ENCODE assay signal across 14 mouse cellular contexts in genomic region chr15:102230408-102231321, GRCm38 (mm10). TPM values are rescaled to one million over a fixed set of nuclear protein-coding genes. Genes with fewer than 3 reads are reported as not detected.
A peak's percentile ranks its signal among the peaks of the same experiment; 100 is the strongest.
DNase-seq lines count a peak whose midpoint lies in the region; ATAC-seq and TF ChIP-seq lines count a peak whose summit lies in the region.
"Had no signal": no experiment of that assay in that cellular context is flagged by ENCODE, and none has a peak within 500 bp of the region (broad histone marks: within the 10 kb centered on the region; RNA-seq: fewer than 3 reads in every experiment).

No protein-coding gene starts in this region.

- no peak for ATAC-seq in liver, embryonic 15.5 days (ENCODE audit: insufficient read depth)

- TF ChIP-seq POLR2A in cerebellum, adult 2 months (IDR thresholded peaks at IDR 0.05; ENCODE audit: borderline replicate concordance, insufficient read depth, low read length), result no peak

- peak overlapping the region; percentile 35 for H3K4me3 ChIP-seq in cerebellum, adult 2 months (replicated peaks; ENCODE audit: insufficient read depth, low read depth, low read length)
- H3K4me3 ChIP-seq in liver, embryonic 15.5 days (replicated peaks), result peak overlapping the region; percentile 39
- H3K4me3 ChIP-seq in left cerebral cortex, adult 2 months, result no peak overlapping the region
- H3K4me3 ChIP-seq: heart, embryonic 15.5 days; hindbrain, embryonic 15.5 days; stomach, embryonic 15.5 days had no signal

- H3K9me3 ChIP-seq in liver, embryonic 15.5 days (replicated peaks), result no peaks in the 10 kb centered on the region
- H3K9me3 ChIP-seq: heart, embryonic 15.5 days; hindbrain, embryonic 15.5 days; stomach, embryonic 15.5 days had no signal

- intact Hi-C loops in left cerebral cortex, adult 2 months (cut with DNase I), result no loop called here
- intact Hi-C loops in left cerebral cortex, postnatal 36 days (cut with DNase I), result no loop called here

- DNase-seq in cerebellum, adult 2 months, result no peak
- DNase-seq in cerebellum, adult 11-12 months, result no peak
- DNase-seq in 3134 (ENCODE audit: extremely low read depth, insufficient read length, low spot score) (peak; percentile 81), NIH3T3 (ENCODE audit: low read depth) (peak; percentile 78)
- DNase-seq in left cerebral cortex, adult 2 months (ENCODE audit: extremely low spot score in 1 of 2, low spot score in 2 of 2), result no peak
- DNase-seq in left cerebral cortex, postnatal 36 days (ENCODE audit: low spot score in 2 of 2), result no peak
- no peak for DNase-seq in embryo, embryonic 11 days
- DNase-seq: cerebellum, postnatal 36 days; kidney, postnatal 14 days; lung, postnatal 10 days had no signal

- peaks cover 7% of the 10 kb centered on the region for H3K4me1 ChIP-seq in cerebellum, adult 2 months (ENCODE audit: control insufficient read depth, insufficient read depth, low read length)
- H3K4me1 ChIP-seq in liver, embryonic 15.5 days (replicated peaks), result peaks cover 60% of the 10 kb centered on the region
- H3K4me1 ChIP-seq: hindbrain, embryonic 15.5 days had no signal

- H3K36me3 ChIP-seq in liver, embryonic 15.5 days (replicated peaks), result no peaks in the 10 kb centered on the region
- H3K36me3 ChIP-seq: heart, embryonic 15.5 days; hindbrain, embryonic 15.5 days; stomach, embryonic 15.5 days had no signal

- H3K27ac ChIP-seq in cerebellum, adult 2 months (ENCODE audit: insufficient read depth, low read length), result no peak overlapping the region
- H3K27ac ChIP-seq in liver, embryonic 15.5 days (replicated peaks), result no peak overlapping the region
- H3K27ac ChIP-seq in left cerebral cortex, adult 2 months, result no peak overlapping the region
- H3K27ac ChIP-seq: heart, embryonic 15.5 days; hindbrain, embryonic 15.5 days; stomach, embryonic 15.5 days had no signal

- H3K9ac ChIP-seq in liver, embryonic 15.5 days, result no peak overlapping the region
- H3K9ac ChIP-seq: hindbrain, embryonic 15.5 days; stomach, embryonic 15.5 days had no signal

- 83% methylated on average over 17 of the region's 17 CpGs for WGBS in cerebellum, adult 2 months
- WGBS in liver, embryonic 15.5 days (ENCODE audit: insufficient replicate concordance), result 66% methylated on average over 17 of the region's 17 CpGs

- H3K27me3 ChIP-seq in cerebellum, adult 2 months (ENCODE audit: control insufficient read depth, insufficient read depth, low read length), result no peaks in the 10 kb centered on the region
- no peaks in the 10 kb centered on the region for H3K27me3 ChIP-seq in liver, embryonic 15.5 days
- H3K27me3 ChIP-seq: stomach, embryonic 15.5 days had no signal

- peak overlapping the region; percentile 64 for H3K4me2 ChIP-seq in liver, embryonic 15.5 days
- H3K4me2 ChIP-seq: heart, embryonic 15.5 days; hindbrain, embryonic 15.5 days; stomach, embryonic 15.5 days had no signal

- no peak for TF ChIP-seq CTCF in cerebellum, adult 2 months (IDR thresholded peaks at IDR 0.05; ENCODE audit: borderline replicate concordance, insufficient read depth, low read depth, low read length)
- TF ChIP-seq CTCF in left cerebral cortex, adult 2 months (IDR thresholded peaks at IDR 0.05), result no peak

RNA-seq across cellular contexts. Expression of gene Itgb7, which starts 1.1 kb away (rescaled TPM):
- 5.2 and 8.4 TPM in 2 replicates for polyA plus RNA-seq in cerebellum, adult 2 months (2012; rRNA removed)
- polyA plus RNA-seq in liver, embryonic 15.5 days (2015; fragmentation: Nextera tagmentation; extraction: Ambion mirVana), result 6.4 and 6.6 TPM in 2 replicates
- 1 to 10 TPM in 1 of 2 experiments, under 1 TPM in 1; 0.86 to 1.3 TPM for total RNA-seq in left cerebral cortex, adult 2 months (2021)
- total RNA-seq in left cerebral cortex, postnatal 36 days (2021), result 1 to 10 TPM; 1.1 to 1.5 TPM

RNA-seq across cellular contexts. Expression of gene Csad, which starts 26.1 kb away (rescaled TPM):
- 53.0 and 60.3 TPM in 2 replicates for polyA plus RNA-seq in cerebellum, adult 2 months (2012; rRNA removed)
- polyA plus RNA-seq in liver, embryonic 15.5 days (2015; fragmentation: Nextera tagmentation; extraction: Ambion mirVana), result 40.5 and 56.5 TPM in 2 replicates
- 10 to 100 TPM; 28.5 to 30.4 TPM for total RNA-seq in left cerebral cortex, adult 2 months (2021)
- total RNA-seq in left cerebral cortex, postnatal 36 days (2021), result 10 to 100 TPM; 23.9 to 29.4 TPM

RNA-seq across cellular contexts. Expression of gene Rarg, which starts 26.7 kb away (rescaled TPM):
- polyA plus RNA-seq in cerebellum, adult 2 months (2012; rRNA removed), result 12.8 and 12.9 TPM in 2 replicates
- 2.8 and 3.0 TPM in 2 replicates for polyA plus RNA-seq in liver, embryonic 15.5 days (2015; fragmentation: Nextera tagmentation; extraction: Ambion mirVana)
- total RNA-seq in left cerebral cortex, adult 2 months (2021), result 10 to 100 TPM; 13.8 to 17.1 TPM
- total RNA-seq in left cerebral cortex, postnatal 36 days (2021), result 10 to 100 TPM; 13.1 to 13.9 TPM

RNA-seq across cellular contexts. Expression of gene Zfp740, which starts 27.6 kb away (rescaled TPM):
- polyA plus RNA-seq in cerebellum, adult 2 months (2012; rRNA removed), result 79.3 and 81.7 TPM in 2 replicates
- polyA plus RNA-seq in liver, embryonic 15.5 days (2015; fragmentation: Nextera tagmentation; extraction: Ambion mirVana), result 15.3 and 18.9 TPM in 2 replicates
- total RNA-seq in left cerebral cortex, adult 2 months (2021), result 10 to 100 TPM; 69.6 to 72.4 TPM
- 10 to 100 TPM; 61.0 to 64.0 TPM for total RNA-seq in left cerebral cortex, postnatal 36 days (2021)

RNA-seq across cellular contexts. Expression of gene Gm9918, which starts 39.7 kb away (rescaled TPM):
- polyA plus RNA-seq in cerebellum, adult 2 months (2012; rRNA removed), result 0.13 and 0.15 TPM in 2 replicates
- not detected in 2 replicates for polyA plus RNA-seq in liver, embryonic 15.5 days (2015; fragmentation: Nextera tagmentation; extraction: Ambion mirVana)
- not detected for total RNA-seq in left cerebral cortex, adult 2 months (2021)
- not detected for total RNA-seq in left cerebral cortex, postnatal 36 days (2021)
- polyA plus RNA-seq: heart, embryonic 15.5 days had no signal

Comparison
In these comparisons a context has a peak if more than half of its experiments do, and no peak if none do; other contexts are left out.
1. DNase-seq: peak in 3134 (single experiment) and NIH3T3 (single experiment); none in cerebellum, adult 2 months (0 of 2), cerebellum, adult 11-12 months (single experiment), left cerebral cortex, adult 2 months (0 of 2), left cerebral cortex, postnatal 36 days (0 of 2) and embryo, embryonic 11 days (single experiment).